Mouse (Mus musculus): ENCODE results near the gene Zhx3. TPM values are rescaled to one million over a fixed set of nuclear protein-coding genes. Genes with fewer than 3 reads are reported as not detected.

Zhx3 gene
- polyA plus RNA-seq, 1 experiment from 2014 or later: 5.1 TPM

- Histone ChIP-seq H3K9ac (ENCODE audit: low read depth, low read length) (no peak overlapping the region), H3K36me3 (ENCODE audit: control insufficient read depth, insufficient read depth, low read length) (no peaks in the 10 kb centered on the region), H3K4me2 (no peak overlapping the region), H3K9me3 (replicated peaks; ENCODE audit: control insufficient read depth, low read length) (no peaks in the 10 kb centered on the region), H3K27me3 (ENCODE audit: control insufficient read depth, insufficient read depth, low read length) (no peaks in the 10 kb centered on the region), H3K4me3 (ENCODE audit: low read depth, low read length) (no peak overlapping the region), H3K4me1 (ENCODE audit: control insufficient read depth, insufficient read depth, low read length) (peaks cover 5% of the 10 kb centered on the region; the same call in 1 of the 2 replicates), H3K27ac (ENCODE audit: low read depth, low read length) (no peak overlapping the region)
- no peak for ATAC-seq (replicated peaks; ENCODE audit: insufficient number of reproducible peaks, low FRiP score, low TSS enrichment)
These were observed 62.4 kb downstream of the Zhx3 start for GRCm38 (mm10) chr2:160810376-160810775.

GRCm38 (mm10) chr2:160806091-160806521 is 66.7 kb downstream of the Zhx3 start:
- Histone ChIP-seq H3K4me2 (no peak overlapping the region), H3K9ac (ENCODE audit: low read depth, low read length) (no peak overlapping the region), H3K36me3 (ENCODE audit: control insufficient read depth, insufficient read depth, low read length) (no peaks in the 10 kb centered on the region), H3K27me3 (ENCODE audit: control insufficient read depth, insufficient read depth, low read length) (no peaks in the 10 kb centered on the region), H3K27ac (ENCODE audit: low read depth, low read length) (no peak overlapping the region), H3K4me1 (ENCODE audit: control insufficient read depth, insufficient read depth, low read length) (peaks cover 5% of the 10 kb centered on the region; the same call in 1 of the 2 replicates), H3K4me3 (ENCODE audit: low read depth, low read length) (no peak overlapping the region), H3K9me3 (replicated peaks; ENCODE audit: control insufficient read depth, low read length) (no peaks in the 10 kb centered on the region)
- no peak for ATAC-seq (replicated peaks; ENCODE audit: insufficient number of reproducible peaks, low FRiP score, low TSS enrichment)
- 28% methylated on average over 3 of the region's 3 CpGs for WGBS (ENCODE audit: insufficient replicate concordance)

- peaks cover 5% of the 10 kb centered on the region; the same call in 1 of the 2 replicates for H3K4me1 ChIP-seq (ENCODE audit: control insufficient read depth, insufficient read depth, low read length)
- no peak overlapping the region for H3K9ac ChIP-seq (ENCODE audit: low read depth, low read length)
- WGBS (ENCODE audit: insufficient replicate concordance): 72% methylated on average over 4 of the region's 4 CpGs
- H3K4me2 ChIP-seq: no peak overlapping the region
- H3K27ac ChIP-seq (ENCODE audit: low read depth, low read length): no peak overlapping the region
- H3K36me3 ChIP-seq (ENCODE audit: control insufficient read depth, insufficient read depth, low read length): no peaks in the 10 kb centered on the region
- no peaks in the 10 kb centered on the region for H3K9me3 ChIP-seq (replicated peaks; ENCODE audit: control insufficient read depth, low read length)
- ATAC-seq (replicated peaks; ENCODE audit: insufficient number of reproducible peaks, low FRiP score, low TSS enrichment): no peak
- H3K27me3 ChIP-seq (ENCODE audit: control insufficient read depth, insufficient read depth, low read length): no peaks in the 10 kb centered on the region
- H3K4me3 ChIP-seq (ENCODE audit: low read depth, low read length): no peak overlapping the region
These were observed 67.8 kb downstream of the Zhx3 start for GRCm38 (mm10) chr2:160804794-160805527.

- H3K27me3 ChIP-seq (ENCODE audit: control insufficient read depth, insufficient read depth, low read length): no peaks in the 10 kb centered on the region
- no peak overlapping the region for H3K4me3 ChIP-seq (ENCODE audit: low read depth, low read length)
- no peaks in the 10 kb centered on the region for H3K36me3 ChIP-seq (ENCODE audit: control insufficient read depth, insufficient read depth, low read length)
- H3K27ac ChIP-seq (ENCODE audit: low read depth, low read length): no peak overlapping the region
- no peak overlapping the region for H3K4me2 ChIP-seq
- no peak for ATAC-seq (replicated peaks; ENCODE audit: insufficient number of reproducible peaks, low FRiP score, low TSS enrichment)
- peaks cover 5% of the 10 kb centered on the region; the same call in 1 of the 2 replicates for H3K4me1 ChIP-seq (ENCODE audit: control insufficient read depth, insufficient read depth, low read length)
- no peak overlapping the region for H3K9ac ChIP-seq (ENCODE audit: low read depth, low read length)
- H3K9me3 ChIP-seq (replicated peaks; ENCODE audit: control insufficient read depth, low read length): no peaks in the 10 kb centered on the region
- 81% methylated on average over 3 of the region's 3 CpGs for WGBS (ENCODE audit: insufficient replicate concordance)
These were observed 70.5 kb downstream of the Zhx3 start for GRCm38 (mm10) chr2:160802326-160802725.

- 72% methylated on average over 1 of the region's 1 CpGs for WGBS (ENCODE audit: insufficient replicate concordance)
- H3K27me3 ChIP-seq (ENCODE audit: control insufficient read depth, insufficient read depth, low read length): no peaks in the 10 kb centered on the region
- H3K4me2 ChIP-seq: no peak overlapping the region
- H3K27ac ChIP-seq (ENCODE audit: low read depth, low read length): no peak overlapping the region
- peaks cover 1% of the 10 kb centered on the region; the same call in 1 of the 2 replicates for H3K4me1 ChIP-seq (ENCODE audit: control insufficient read depth, insufficient read depth, low read length)
- no peak overlapping the region for H3K9ac ChIP-seq (ENCODE audit: low read depth, low read length)
- H3K4me3 ChIP-seq (ENCODE audit: low read depth, low read length): no peak overlapping the region
- no peaks in the 10 kb centered on the region for H3K9me3 ChIP-seq (replicated peaks; ENCODE audit: control insufficient read depth, low read length)
- no peaks in the 10 kb centered on the region for H3K36me3 ChIP-seq (ENCODE audit: control insufficient read depth, insufficient read depth, low read length)
- no peak for ATAC-seq (replicated peaks; ENCODE audit: insufficient number of reproducible peaks, low FRiP score, low TSS enrichment)
These were observed 71.8 kb downstream of the Zhx3 start for GRCm38 (mm10) chr2:160800967-160801366.

GRCm38 (mm10) chr2:160798206-160798605 is 74.6 kb downstream of the Zhx3 start:
- H3K9ac ChIP-seq (ENCODE audit: low read depth, low read length): no peak overlapping the region
- H3K27ac ChIP-seq (ENCODE audit: low read depth, low read length): no peak overlapping the region
- no peak overlapping the region for H3K4me3 ChIP-seq (ENCODE audit: low read depth, low read length)
- H3K9me3 ChIP-seq (replicated peaks; ENCODE audit: control insufficient read depth, low read length): no peaks in the 10 kb centered on the region
- H3K4me2 ChIP-seq: no peak overlapping the region
- ATAC-seq (replicated peaks; ENCODE audit: insufficient number of reproducible peaks, low FRiP score, low TSS enrichment): no peak
- H3K4me1 ChIP-seq (ENCODE audit: control insufficient read depth, insufficient read depth, low read length): no peaks in the 10 kb centered on the region
- WGBS (ENCODE audit: insufficient replicate concordance): 80% methylated on average over 1 of the region's 1 CpGs
- no peaks in the 10 kb centered on the region for H3K27me3 ChIP-seq (ENCODE audit: control insufficient read depth, insufficient read depth, low read length)
- no peaks in the 10 kb centered on the region for H3K36me3 ChIP-seq (ENCODE audit: control insufficient read depth, insufficient read depth, low read length)

- no peaks in the 10 kb centered on the region for H3K36me3 ChIP-seq (ENCODE audit: control insufficient read depth, insufficient read depth, low read length)
- no peak overlapping the region for H3K4me2 ChIP-seq
- no peak overlapping the region for H3K27ac ChIP-seq (ENCODE audit: low read depth, low read length)
- H3K9me3 ChIP-seq (replicated peaks; ENCODE audit: control insufficient read depth, low read length): no peaks in the 10 kb centered on the region
- no peaks in the 10 kb centered on the region for H3K4me1 ChIP-seq (ENCODE audit: control insufficient read depth, insufficient read depth, low read length)
- H3K9ac ChIP-seq (ENCODE audit: low read depth, low read length): no peak overlapping the region
- WGBS (ENCODE audit: insufficient replicate concordance): 65% methylated on average over 2 of the region's 2 CpGs
- H3K4me3 ChIP-seq (ENCODE audit: low read depth, low read length): no peak overlapping the region
- no peaks in the 10 kb centered on the region for H3K27me3 ChIP-seq (ENCODE audit: control insufficient read depth, insufficient read depth, low read length)
- no peak for ATAC-seq (replicated peaks; ENCODE audit: insufficient number of reproducible peaks, low FRiP score, low TSS enrichment)
These were observed 75.8 kb downstream of the Zhx3 start for GRCm38 (mm10) chr2:160796973-160797372.

GRCm38 (mm10) chr2:160793117-160793516 is 79.7 kb downstream of the Zhx3 start:
- no peaks in the 10 kb centered on the region for H3K9me3 ChIP-seq (replicated peaks; ENCODE audit: control insufficient read depth, low read length)
- H3K27ac ChIP-seq (ENCODE audit: low read depth, low read length): no peak overlapping the region
- H3K4me1 ChIP-seq (ENCODE audit: control insufficient read depth, insufficient read depth, low read length): peaks cover 4% of the 10 kb centered on the region; the same call in 1 of the 2 replicates
- H3K36me3 ChIP-seq (ENCODE audit: control insufficient read depth, insufficient read depth, low read length): no peaks in the 10 kb centered on the region
- H3K4me3 ChIP-seq (ENCODE audit: low read depth, low read length): no peak overlapping the region
- no peaks in the 10 kb centered on the region for H3K27me3 ChIP-seq (ENCODE audit: control insufficient read depth, insufficient read depth, low read length)
- H3K9ac ChIP-seq (ENCODE audit: low read depth, low read length): no peak overlapping the region
- 77% methylated on average over 2 of the region's 2 CpGs for WGBS (ENCODE audit: insufficient replicate concordance)
- ATAC-seq (replicated peaks; ENCODE audit: insufficient number of reproducible peaks, low FRiP score, low TSS enrichment): no peak
- no peak overlapping the region for H3K4me2 ChIP-seq

- H3K36me3 ChIP-seq (ENCODE audit: control insufficient read depth, insufficient read depth, low read length): no peaks in the 10 kb centered on the region
- ATAC-seq (replicated peaks; ENCODE audit: insufficient number of reproducible peaks, low FRiP score, low TSS enrichment): no peak
These were observed 83.1 kb downstream of the Zhx3 start for GRCm38 (mm10) chr2:160789741-160790140.

More at GRCm38 (mm10) chr2:160789741-160790140, 83.1 kb downstream of the Zhx3 start:
- Histone ChIP-seq H3K9ac (ENCODE audit: low read depth, low read length) (no peak overlapping the region), H3K4me3 (ENCODE audit: low read depth, low read length) (no peak overlapping the region), H3K9me3 (replicated peaks; ENCODE audit: control insufficient read depth, low read length) (no peaks in the 10 kb centered on the region), H3K27me3 (ENCODE audit: control insufficient read depth, insufficient read depth, low read length) (no peaks in the 10 kb centered on the region), H3K4me2 (no peak overlapping the region), H3K27ac (ENCODE audit: low read depth, low read length) (no peak overlapping the region), H3K4me1 (ENCODE audit: control insufficient read depth, insufficient read depth, low read length) (peaks cover 7% of the 10 kb centered on the region)

Measured in heart, embryonic 11.5 days (tissue).